Mouse (Mus musculus): Measurements from ENCODE around the gene Ubqln3. TPM values are rescaled to one million over a fixed set of nuclear protein-coding genes. Genes with fewer than 3 reads are reported as not detected.

Gene Ubqln3
- polyA plus RNA-seq, 1 experiment: not detected

DNA sequence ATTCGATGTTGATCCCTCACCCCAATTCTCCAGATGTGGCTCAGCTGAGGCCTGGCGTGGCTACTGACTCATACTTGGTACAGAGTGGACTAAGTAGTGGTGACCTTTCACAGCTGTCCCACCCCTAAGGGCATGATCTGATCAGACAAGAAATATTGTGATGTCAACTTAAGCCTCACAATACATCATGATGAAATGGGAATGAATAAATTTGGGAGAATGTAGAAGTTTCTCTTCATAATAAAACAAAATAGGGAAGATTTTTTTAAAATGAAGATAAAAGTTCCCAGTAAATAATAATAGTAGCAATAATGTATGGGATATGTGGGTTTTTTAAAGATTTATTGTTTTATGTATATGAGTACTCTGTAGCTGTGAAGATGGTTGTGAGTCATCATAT, 7.4 kb upstream of the Ubqln3 start, which contains the start of gene Ubqlnl:
Ubqlnl (minus strand) TSS at position 101 of the 400 bp plus-strand sequence.
- no peak for DNase-seq
- Histone ChIP-seq H3K4me3 (replicated peaks; ENCODE audit: insufficient read depth, low read depth, low read length) (no peak within 1 kb of the TSS), H3K27me3 (ENCODE audit: control insufficient read depth, insufficient read depth, low read length) (no peaks in the 10 kb centered on the region), H3K4me1 (ENCODE audit: control insufficient read depth, insufficient read depth, low read length) (no peaks in the 10 kb centered on the region), H3K27ac (ENCODE audit: insufficient read depth, low read length) (no peak within 1 kb of the TSS)
- TF ChIP-seq POLR2A (IDR thresholded peaks at IDR 0.05; ENCODE audit: borderline replicate concordance, insufficient read depth, low read length) (no peak), CTCF (IDR thresholded peaks at IDR 0.05; ENCODE audit: borderline replicate concordance, insufficient read depth, low read depth, low read length) (no peak)
- 90% methylated on average over 2 of the region's 2 CpGs for WGBS

DNA sequence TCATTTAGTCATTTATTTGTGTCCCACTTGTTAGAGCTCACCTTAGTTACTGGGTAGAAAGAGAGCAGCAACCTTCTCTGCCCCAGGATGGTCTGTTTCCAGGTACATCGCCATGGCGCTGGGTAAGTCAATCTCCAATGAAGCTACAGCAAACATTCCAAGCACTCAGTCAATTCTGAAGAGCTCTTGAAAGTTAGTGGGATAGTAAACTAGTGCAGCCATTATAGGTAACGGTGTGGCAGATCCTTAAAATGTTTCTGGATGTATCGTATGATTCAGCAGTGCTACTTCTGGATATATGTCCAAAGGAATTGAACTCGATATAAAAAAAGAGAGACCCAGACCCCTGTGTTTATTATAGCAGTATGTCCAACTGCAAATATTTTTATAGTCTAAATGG, 5.8 kb downstream of the Ubqln3 start, which contains the start of gene Olfr643:
Olfr643 (minus strand) TSS at position 101 of the 400 bp plus-strand sequence.
- TF ChIP-seq POLR2A (IDR thresholded peaks at IDR 0.05; ENCODE audit: borderline replicate concordance, insufficient read depth, low read length) (no peak), CTCF (IDR thresholded peaks at IDR 0.05; ENCODE audit: borderline replicate concordance, insufficient read depth, low read depth, low read length) (no peak)
- no peaks in the 10 kb centered on the region for H3K27me3 ChIP-seq (ENCODE audit: control insufficient read depth, insufficient read depth, low read length)
- no peaks in the 10 kb centered on the region for H3K4me1 ChIP-seq (ENCODE audit: control insufficient read depth, insufficient read depth, low read length)
- H3K4me3 ChIP-seq (replicated peaks; ENCODE audit: insufficient read depth, low read depth, low read length): no peak within 1 kb of the TSS
- no peak within 1 kb of the TSS for H3K27ac ChIP-seq (ENCODE audit: insufficient read depth, low read length)
- DNase-seq: no peak
- 80% methylated on average over 5 of the region's 5 CpGs for WGBS

DNA sequence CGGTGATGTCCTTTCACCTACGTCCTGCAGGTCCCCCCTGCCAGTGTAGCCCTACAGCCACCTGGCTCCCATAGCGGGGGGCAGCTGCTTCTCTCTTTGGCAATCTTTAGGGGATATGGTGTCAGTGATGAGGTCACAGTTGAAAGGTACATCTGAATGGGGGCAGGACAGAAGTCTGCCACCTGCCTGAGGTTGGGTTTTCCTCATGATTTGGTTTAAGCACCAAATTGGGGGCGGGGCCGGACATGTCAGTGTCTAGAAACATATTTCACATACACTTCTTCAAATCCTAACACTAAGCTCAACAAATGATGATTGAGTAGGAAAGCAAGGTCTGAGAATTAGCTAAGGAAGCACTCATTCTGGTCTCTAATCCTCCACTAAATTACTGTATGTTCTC, 13.4 kb downstream of the Ubqln3 start, which contains the start of gene Ubqln5:
Ubqln5 (minus strand) TSS at position 101 of the 400 bp plus-strand sequence.
- H3K4me1 ChIP-seq (ENCODE audit: control insufficient read depth, insufficient read depth, low read length): no peaks in the 10 kb centered on the region
- 89% methylated on average over 5 of the region's 5 CpGs for WGBS
- TF ChIP-seq POLR2A (IDR thresholded peaks at IDR 0.05; ENCODE audit: borderline replicate concordance, insufficient read depth, low read length) (no peak), CTCF (IDR thresholded peaks at IDR 0.05; ENCODE audit: borderline replicate concordance, insufficient read depth, low read depth, low read length) (no peak)
- no peak for DNase-seq
- H3K27ac ChIP-seq (ENCODE audit: insufficient read depth, low read length): no peak within 1 kb of the TSS
- H3K27me3 ChIP-seq (ENCODE audit: control insufficient read depth, insufficient read depth, low read length): no peaks in the 10 kb centered on the region
- H3K4me3 ChIP-seq (replicated peaks; ENCODE audit: insufficient read depth, low read depth, low read length): no peak within 1 kb of the TSS

DNA sequence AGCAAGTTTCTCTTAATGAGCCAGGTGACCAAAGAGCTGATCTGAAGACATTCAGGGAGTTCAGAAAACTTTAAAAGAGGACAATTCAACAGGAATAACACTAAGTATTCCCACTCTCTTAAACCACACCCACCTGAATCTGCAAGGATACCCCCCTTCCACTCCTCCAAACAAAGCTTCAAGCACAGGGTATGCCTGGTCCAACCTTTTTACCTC, 38.4 kb downstream of the Ubqln3 start, which contains the start of gene Olfr646:
Olfr646 (plus strand) TSS at position 117 of the 216 bp plus-strand sequence.
- no peaks in the 10 kb centered on the region for H3K4me1 ChIP-seq (ENCODE audit: control insufficient read depth, insufficient read depth, low read length)
- TF ChIP-seq POLR2A (IDR thresholded peaks at IDR 0.05; ENCODE audit: borderline replicate concordance, insufficient read depth, low read length): no peak
- no peak for TF ChIP-seq CTCF (IDR thresholded peaks at IDR 0.05; ENCODE audit: borderline replicate concordance, insufficient read depth, low read depth, low read length)
- H3K4me3 ChIP-seq (replicated peaks; ENCODE audit: insufficient read depth, low read depth, low read length): no peak within 1 kb of the TSS
- no peak for DNase-seq
- no peaks in the 10 kb centered on the region for H3K27me3 ChIP-seq (ENCODE audit: control insufficient read depth, insufficient read depth, low read length)
- no peak within 1 kb of the TSS for H3K27ac ChIP-seq (ENCODE audit: insufficient read depth, low read length)

DNA sequence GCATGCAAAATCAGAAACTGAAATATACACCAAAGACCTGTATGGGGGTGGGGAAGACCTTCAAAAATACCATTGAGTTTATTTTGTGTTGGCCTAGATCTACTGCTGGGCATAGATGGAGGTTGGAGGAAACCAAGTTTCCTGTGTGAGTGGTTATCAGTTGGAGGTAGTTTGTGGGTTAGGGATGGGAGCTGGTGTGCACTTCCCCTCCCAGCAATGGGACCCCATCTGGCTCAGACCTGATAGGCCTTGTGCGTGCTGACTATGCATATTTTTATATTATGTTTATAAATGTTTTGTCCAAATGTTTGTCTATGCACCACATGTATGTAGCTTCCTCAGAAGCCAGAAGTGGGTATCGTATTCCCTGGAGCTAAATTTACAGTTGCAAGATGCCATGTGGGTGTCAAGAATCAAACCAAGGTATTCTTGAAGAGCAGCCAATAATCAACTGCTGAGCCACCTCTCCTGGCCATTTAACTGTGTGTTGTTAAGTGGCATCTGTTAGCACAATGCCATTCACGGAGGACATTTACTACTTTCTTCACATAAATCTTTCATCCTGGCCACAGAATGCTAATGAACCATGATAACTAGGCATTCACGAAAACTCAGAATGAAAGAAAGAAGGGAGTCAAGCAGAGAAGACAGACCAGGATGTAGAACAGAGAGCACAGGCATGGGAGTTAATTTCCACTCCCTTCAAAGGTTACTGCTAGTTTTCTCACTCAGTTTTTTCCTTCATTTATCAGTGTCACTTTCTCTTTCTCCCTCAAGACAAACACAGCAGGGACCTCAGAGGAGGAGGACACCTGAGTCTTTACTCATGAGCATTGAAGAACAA, 38.9 kb downstream of the Ubqln3 start:
- H3K4me1 ChIP-seq (ENCODE audit: control insufficient read depth, insufficient read depth, low read length): no peaks in the 10 kb centered on the region
- H3K27ac ChIP-seq (ENCODE audit: insufficient read depth, low read length): no peak overlapping the region
- no peak for TF ChIP-seq CTCF (IDR thresholded peaks at IDR 0.05; ENCODE audit: borderline replicate concordance, insufficient read depth, low read depth, low read length)
- no peak for TF ChIP-seq POLR2A (IDR thresholded peaks at IDR 0.05; ENCODE audit: borderline replicate concordance, insufficient read depth, low read length)
- DNase-seq: no peak
- no peak overlapping the region for H3K4me3 ChIP-seq (replicated peaks; ENCODE audit: insufficient read depth, low read depth, low read length)
- 51% methylated on average over 4 of the region's 4 CpGs for WGBS
- H3K27me3 ChIP-seq (ENCODE audit: control insufficient read depth, insufficient read depth, low read length): no peaks in the 10 kb centered on the region

Other genes with a start within 250 kb of the Ubqln3 start
- not detected in 2 replicates for gene Olfr64, start 248.8 kb downstream of the Ubqln3 start, polyA plus RNA-seq (2012; rRNA removed)
- not detected in 2 replicates for gene Olfr65, start 239.8 kb downstream of the Ubqln3 start, polyA plus RNA-seq (2012; rRNA removed)
- gene Olfr631, start 214.5 kb downstream of the Ubqln3 start, polyA plus RNA-seq (2012; rRNA removed): not detected in 2 replicates
- gene Olfr632, start 208.9 kb downstream of the Ubqln3 start, polyA plus RNA-seq (2012; rRNA removed): not detected in 2 replicates
- gene Olfr633, start 198.8 kb downstream of the Ubqln3 start, polyA plus RNA-seq (2012; rRNA removed): not detected in 2 replicates
- not detected in 2 replicates for gene Olfr635, start 172.1 kb downstream of the Ubqln3 start, polyA plus RNA-seq (2012; rRNA removed)
- not detected in 2 replicates for gene Olfr638, start 144.5 kb downstream of the Ubqln3 start, polyA plus RNA-seq (2012; rRNA removed)
- 0.02 TPM in 1 of 2 replicates, not detected in the other for gene Olfr639, start 126.0 kb downstream of the Ubqln3 start, polyA plus RNA-seq (2012; rRNA removed)
- gene Olfr640, start 117.7 kb downstream of the Ubqln3 start, polyA plus RNA-seq (2012; rRNA removed): not detected in 2 replicates
- gene Olfr641, start 107.8 kb downstream of the Ubqln3 start, polyA plus RNA-seq (2012; rRNA removed): not detected in 2 replicates
- gene Olfr642, start 90.6 kb downstream of the Ubqln3 start, polyA plus RNA-seq (2012; rRNA removed): not detected in 2 replicates
- not detected in 2 replicates for gene 4930516K23Rik, start 81.8 kb downstream of the Ubqln3 start, polyA plus RNA-seq (2012; rRNA removed)
- not detected in 2 replicates for gene Olfr644, start 71.4 kb downstream of the Ubqln3 start, polyA plus RNA-seq (2012; rRNA removed)
- not detected in 2 replicates for gene Olfr645, start 57.8 kb downstream of the Ubqln3 start, polyA plus RNA-seq (2012; rRNA removed)
- gene Olfr646, start 38.4 kb downstream of the Ubqln3 start, polyA plus RNA-seq (2012; rRNA removed): not detected in 2 replicates
- gene Ubqln5, start 13.5 kb downstream of the Ubqln3 start, polyA plus RNA-seq (2012; rRNA removed): not detected in 2 replicates
- not detected in 2 replicates for gene Olfr643, start 5.9 kb downstream of the Ubqln3 start, polyA plus RNA-seq (2012; rRNA removed)
- gene Ubqlnl, start 7.3 kb upstream of the Ubqln3 start, polyA plus RNA-seq (2012; rRNA removed): not detected in 2 replicates
- 0.06 and 0.18 TPM in 2 replicates for gene Olfm5, start 21.6 kb upstream of the Ubqln3 start, polyA plus RNA-seq (2012; rRNA removed)
- gene Olfr648, start 40.1 kb upstream of the Ubqln3 start, polyA plus RNA-seq (2012; rRNA removed): 0.18 and 0.24 TPM in 2 replicates
- gene Olfr649, start 52.7 kb upstream of the Ubqln3 start, polyA plus RNA-seq (2012; rRNA removed): not detected in 2 replicates
- 0.55 and 0.56 TPM in 2 replicates for gene Trim6, start 75.5 kb upstream of the Ubqln3 start, polyA plus RNA-seq (2012; rRNA removed)
- 2.7 and 3.2 TPM in 2 replicates for gene Trim34a, start 101.2 kb upstream of the Ubqln3 start, polyA plus RNA-seq (2012; rRNA removed)
- 0.28 and 0.33 TPM in 2 replicates for gene Trim5, start 144.8 kb upstream of the Ubqln3 start, polyA plus RNA-seq (2012; rRNA removed)
- gene Trim12a, start 172.2 kb upstream of the Ubqln3 start, polyA plus RNA-seq (2012; rRNA removed): 3.3 and 3.8 TPM in 2 replicates
- gene Trim34b, start 186.2 kb upstream of the Ubqln3 start, polyA plus RNA-seq (2012; rRNA removed): not detected in 2 replicates
- gene Trim12c, start 210.1 kb upstream of the Ubqln3 start, polyA plus RNA-seq (2012; rRNA removed): 1.3 TPM in 2 replicates
- 0.03 and 0.11 TPM in 2 replicates for gene Trim30b, start 226.6 kb upstream of the Ubqln3 start, polyA plus RNA-seq (2012; rRNA removed)